Comparison of ENCODE assay signal across 9 mouse cellular contexts in the genomic region with DNA sequence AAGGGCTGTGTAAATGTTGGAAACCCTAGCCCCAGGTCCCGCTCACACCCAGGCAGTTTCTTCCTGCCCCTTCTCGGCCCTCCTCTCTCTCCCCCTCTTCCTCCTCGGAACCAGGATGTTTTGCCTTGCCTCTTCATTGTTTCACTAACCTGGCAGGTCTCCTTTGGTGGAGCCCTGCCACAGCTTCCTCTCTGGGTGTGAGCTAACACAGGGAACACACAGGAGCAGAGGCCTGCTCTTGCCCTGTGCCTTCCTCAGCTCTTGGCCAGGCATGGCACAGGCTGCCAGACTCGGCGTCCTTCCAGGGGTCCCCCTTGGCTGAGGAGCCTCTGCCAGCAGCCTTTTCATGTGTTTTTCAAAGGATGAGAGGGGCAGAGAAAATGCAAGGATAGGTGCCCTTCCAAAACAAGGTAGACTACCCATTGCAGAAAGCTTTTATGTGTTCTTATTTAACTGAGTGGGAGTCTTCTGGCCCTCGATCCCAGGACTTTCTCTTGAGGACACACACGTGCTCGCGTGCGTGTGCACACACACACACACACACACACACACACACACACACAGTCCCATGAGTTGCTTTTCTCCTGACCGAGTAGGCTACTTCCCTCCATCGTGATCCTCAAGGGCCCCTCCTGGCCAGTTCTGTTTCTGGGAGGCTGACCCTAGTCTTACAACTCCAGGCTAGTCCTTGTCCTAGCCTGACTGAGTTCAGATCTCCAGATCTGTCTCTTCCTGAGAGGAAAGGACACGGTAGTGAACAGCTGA. TPM values are rescaled to one million over a fixed set of nuclear protein-coding genes. Genes with fewer than 3 reads are reported as not detected.
A peak's percentile ranks its signal among the peaks of the same experiment; 100 is the strongest.
DNase-seq lines count a peak whose midpoint lies in the region; ATAC-seq and TF ChIP-seq lines count a peak whose summit lies in the region.
"Had no signal": no experiment of that assay in that cellular context is flagged by ENCODE, and none has a peak within 500 bp of the region (broad histone marks: within the 10 kb centered on the region; RNA-seq: fewer than 3 reads in every experiment).

No protein-coding gene starts in this region.

- no peak for TF ChIP-seq CTCF in left cerebral cortex, adult 2 months (IDR thresholded peaks at IDR 0.05)
- TF ChIP-seq CTCF in kidney, postnatal 0 days (IDR thresholded peaks at IDR 0.05; ENCODE audit: low read depth) = no peak

- H3K4me3 ChIP-seq in left cerebral cortex, adult 2 months = no peak overlapping the region
- H3K4me3 ChIP-seq in heart, embryonic 14.5 days (ENCODE audit: control insufficient read depth in 1 of 2, insufficient read depth in 1 of 2, low read depth in 1 of 2, low read length in 2 of 2) = no peak overlapping the region
- H3K4me3 ChIP-seq in kidney, postnatal 0 days (replicated peaks; ENCODE audit: low read depth, low read length) = no peak overlapping the region
- H3K4me3 ChIP-seq in midbrain, embryonic 15.5 days = no peak overlapping the region
- H3K4me3 ChIP-seq: erythroblast, embryonic 14.5 days had no signal

- intact Hi-C loops in left cerebral cortex, adult 2 months (cut with DNase I) = no loop called here

- peaks cover 21% of the 10 kb centered on the region for H3K36me3 ChIP-seq in heart, embryonic 14.5 days (ENCODE audit: control insufficient read depth, insufficient read depth, low read length)
- H3K36me3 ChIP-seq in kidney, postnatal 0 days (ENCODE audit: insufficient read depth, low read length) = no peaks in the 10 kb centered on the region
- no peaks in the 10 kb centered on the region for H3K36me3 ChIP-seq in midbrain, embryonic 15.5 days (replicated peaks)

- ATAC-seq in heart, embryonic 14.5 days (ENCODE audit: insufficient number of reproducible peaks, insufficient read depth, low FRiP score, low read depth) = peak; percentile 72
- ATAC-seq in kidney, postnatal 0 days (replicated peaks; ENCODE audit: low FRiP score, low read depth) = no peak
- 0 out of 2 replicates have a peak, but pooled peaks have one; percentile 51 for ATAC-seq in midbrain, embryonic 15.5 days (replicated peaks)

- H3K9ac ChIP-seq in heart, embryonic 14.5 days (ENCODE audit: low read length) = peak overlapping the region; percentile 44; the same call in 1 of the 2 replicates
- H3K9ac ChIP-seq in kidney, postnatal 0 days (ENCODE audit: low read depth, low read length) = no peak overlapping the region
- H3K9ac ChIP-seq in midbrain, embryonic 15.5 days = no peak overlapping the region

- 62% methylated on average over 13 of the region's 13 CpGs for WGBS in heart, embryonic 14.5 days
- 65% methylated on average over 13 of the region's 13 CpGs for WGBS in kidney, postnatal 0 days
- 56% methylated on average over 13 of the region's 13 CpGs for WGBS in midbrain, embryonic 15.5 days

- peak overlapping the region; percentile 11; the same call in 1 of the 2 replicates for H3K4me2 ChIP-seq in heart, embryonic 14.5 days (ENCODE audit: low read length)
- H3K4me2 ChIP-seq in kidney, postnatal 0 days (ENCODE audit: low read length) = no peak overlapping the region
- no peak overlapping the region for H3K4me2 ChIP-seq in midbrain, embryonic 15.5 days

- no peaks in the 10 kb centered on the region for H3K27me3 ChIP-seq in heart, embryonic 14.5 days (ENCODE audit: control insufficient read depth, insufficient read depth, low read length)
- no peaks in the 10 kb centered on the region for H3K27me3 ChIP-seq in kidney, postnatal 0 days (ENCODE audit: insufficient read depth, low read length)
- H3K27me3 ChIP-seq in midbrain, embryonic 15.5 days (replicated peaks) = no peaks in the 10 kb centered on the region

- peaks cover 17 to 44% of the 10 kb centered on the region in 2 experiments for H3K4me1 ChIP-seq in heart, embryonic 14.5 days (ENCODE audit: control insufficient read depth in 2 of 2, insufficient read depth in 2 of 2, low read length in 2 of 2)
- peaks cover 6% of the 10 kb centered on the region; the same call in 1 of the 2 replicates for H3K4me1 ChIP-seq in kidney, postnatal 0 days (replicated peaks; ENCODE audit: insufficient read depth, low read length)
- peaks cover 34% of the 10 kb centered on the region for H3K4me1 ChIP-seq in midbrain, embryonic 15.5 days

- H3K9me3 ChIP-seq in heart, embryonic 14.5 days (ENCODE audit: control insufficient read depth, low read length) = no peaks in the 10 kb centered on the region
- no peaks in the 10 kb centered on the region for H3K9me3 ChIP-seq in kidney, postnatal 0 days (replicated peaks; ENCODE audit: low read length)
- no peaks in the 10 kb centered on the region for H3K9me3 ChIP-seq in midbrain, embryonic 15.5 days

- DNase-seq in left cerebral cortex, adult 2 months (ENCODE audit: extremely low spot score in 1 of 2, low spot score in 2 of 2) = peak in 1 of 2 experiments; percentile 32
- DNase-seq in left cerebral cortex, adult 11 months (ENCODE audit: low spot score) = no peak
- peak; percentile 68 to 78 for DNase-seq in cerebellum, postnatal 25 days
- no peak for DNase-seq in kidney, postnatal 0 days (ENCODE audit: low spot score)
- no peak for DNase-seq in embryo, embryonic 11 days
- no peak for DNase-seq in gastrocnemius, adult 8-10 months (ENCODE audit: low spot score in 2 of 2)

- H3K27ac ChIP-seq in left cerebral cortex, adult 2 months = peak overlapping the region; percentile 71
- peak overlapping the region; percentile 40 to 76 for H3K27ac ChIP-seq in heart, embryonic 14.5 days (replicated peaks in 1 of 2; ENCODE audit: control insufficient read depth in 1 of 2, insufficient read depth in 1 of 2, low read depth in 2 of 2, low read length in 2 of 2)
- peak overlapping the region; percentile 36 for H3K27ac ChIP-seq in kidney, postnatal 0 days
- H3K27ac ChIP-seq in midbrain, embryonic 15.5 days = peak overlapping the region; percentile 50

RNA-seq across cellular contexts. Expression of gene Heg1, which starts 12.8 kb away (rescaled TPM):
- total RNA-seq in left cerebral cortex, adult 2 months (2021) = 10 to 100 TPM; 31.0 to 35.5 TPM
- polyA plus RNA-seq in heart, embryonic 14.5 days (2014; fragmentation: Nextera tagmentation; extraction: Ambion mirVana) = 40.5 and 40.9 TPM in 2 replicates
- polyA plus RNA-seq in kidney, postnatal 0 days (2015; fragmentation: Nextera tagmentation; extraction: Ambion mirVana) = 17.2 and 17.6 TPM in 2 replicates
- polyA plus RNA-seq in midbrain, embryonic 15.5 days (2015; fragmentation: Nextera tagmentation; extraction: Ambion mirVana) = 14.2 and 14.5 TPM in 2 replicates
- total RNA-seq in gastrocnemius, adult 8-10 months (2022) = 10 to 100 TPM; 20.8 to 31.3 (median 24.2) TPM

Comparison
In these comparisons a context has a peak if more than half of its experiments do, and no peak if none do; other contexts are left out.
1. DNase-seq: peak in cerebellum, postnatal 25 days (2 of 2); none in left cerebral cortex, adult 11 months (single experiment), kidney, postnatal 0 days (single experiment), embryo, embryonic 11 days (single experiment) and gastrocnemius, adult 8-10 months (0 of 2).
2. Peak in every context shown above with its lines, with median percentiles within 50 percentile points of each other: H3K27ac ChIP-seq.